Mouse (Mus musculus) regulatory T cell (primary cell): Measurements from ENCODE around the gene Tsku.

Source experiments
- in situ Hi-C: fragments of 300-600 bp; cut with MboI, MseI; formaldehyde crosslinking; loops from one replicate; pipeline ENCODE4 v1.15.1; 2025; ENCODE audit warnings: high pct_unique_total_duplicates

Gene Tsku

DNA sequence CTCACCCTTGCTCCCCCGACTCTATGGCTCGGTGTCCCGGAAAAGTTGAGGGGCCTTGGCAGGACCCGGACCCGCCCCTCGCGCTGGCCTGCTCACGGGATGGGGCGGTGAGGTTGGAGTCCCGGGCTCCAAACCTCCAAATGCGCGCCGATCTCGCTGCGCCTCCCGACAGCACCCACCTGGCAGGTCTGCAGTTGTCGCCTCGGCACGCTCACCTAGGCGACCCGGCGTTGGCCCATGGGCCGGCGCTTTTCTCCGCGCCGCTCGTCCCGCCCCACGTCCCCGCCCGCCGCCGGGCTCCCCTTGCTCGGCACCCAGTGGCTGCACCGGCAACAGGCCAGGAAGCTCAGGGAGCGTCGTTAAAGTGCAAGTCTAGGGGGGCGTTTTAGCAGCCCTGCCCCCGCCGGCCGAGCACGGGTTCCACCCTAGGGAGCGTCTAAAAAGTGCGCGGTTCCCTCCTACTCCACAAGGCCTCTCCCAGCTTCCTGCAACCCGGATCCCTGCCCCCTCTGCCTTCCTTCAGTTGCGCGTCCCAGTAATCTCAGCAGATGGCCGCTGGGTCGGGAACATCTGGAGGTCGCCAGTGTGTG, at the start of gene Tsku:
TSS of gene Tsku (minus strand) at position 266 of the 590 bp plus-strand sequence.
- in situ Hi-C loops = no loop called here

DNA sequence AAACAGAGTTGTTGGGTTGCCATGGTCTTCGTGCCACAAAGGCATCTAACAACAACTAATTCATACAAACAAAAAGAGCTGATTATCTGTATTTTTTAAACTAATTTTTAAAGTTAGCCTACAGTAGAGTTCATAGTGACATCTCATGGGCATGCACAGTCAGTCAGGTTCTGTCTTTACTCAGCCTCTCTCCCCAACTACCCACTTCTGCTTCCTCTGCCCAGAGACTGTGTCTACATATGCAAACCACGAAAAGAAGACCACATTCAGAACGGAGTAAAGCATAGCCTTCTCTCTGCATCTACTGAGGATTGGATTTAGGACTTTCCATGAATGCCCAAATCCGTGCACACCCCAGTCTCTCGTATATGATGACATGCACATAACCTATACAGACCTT, 46.5 kb upstream of the Tsku start:
- in situ Hi-C loops = no loop called here

DNA sequence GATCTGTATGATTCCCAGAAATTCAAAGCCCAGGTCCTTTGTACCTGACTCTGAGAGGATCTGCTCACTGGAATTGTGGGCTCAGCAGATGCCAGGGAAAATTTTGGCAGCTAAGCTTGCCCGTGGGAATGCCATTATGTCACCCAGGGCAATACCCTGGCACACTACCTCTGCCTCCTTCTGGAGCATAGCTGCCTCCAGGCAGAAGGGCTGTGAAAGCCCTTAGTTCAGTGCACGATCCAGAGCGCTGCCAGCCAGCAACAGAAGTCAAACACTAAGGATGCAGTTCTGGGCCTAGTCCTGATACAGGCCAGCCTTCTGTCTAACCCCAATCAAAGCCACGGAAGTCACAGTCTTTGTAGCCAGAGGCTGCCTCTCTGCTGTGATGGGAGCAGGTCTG, 42.9 kb upstream of the Tsku start:
- in situ Hi-C loops = loop anchor here (5.0 kb wide), 1 partner anchor 757 kb away; no protein-coding TSS in a partner anchor

DNA sequence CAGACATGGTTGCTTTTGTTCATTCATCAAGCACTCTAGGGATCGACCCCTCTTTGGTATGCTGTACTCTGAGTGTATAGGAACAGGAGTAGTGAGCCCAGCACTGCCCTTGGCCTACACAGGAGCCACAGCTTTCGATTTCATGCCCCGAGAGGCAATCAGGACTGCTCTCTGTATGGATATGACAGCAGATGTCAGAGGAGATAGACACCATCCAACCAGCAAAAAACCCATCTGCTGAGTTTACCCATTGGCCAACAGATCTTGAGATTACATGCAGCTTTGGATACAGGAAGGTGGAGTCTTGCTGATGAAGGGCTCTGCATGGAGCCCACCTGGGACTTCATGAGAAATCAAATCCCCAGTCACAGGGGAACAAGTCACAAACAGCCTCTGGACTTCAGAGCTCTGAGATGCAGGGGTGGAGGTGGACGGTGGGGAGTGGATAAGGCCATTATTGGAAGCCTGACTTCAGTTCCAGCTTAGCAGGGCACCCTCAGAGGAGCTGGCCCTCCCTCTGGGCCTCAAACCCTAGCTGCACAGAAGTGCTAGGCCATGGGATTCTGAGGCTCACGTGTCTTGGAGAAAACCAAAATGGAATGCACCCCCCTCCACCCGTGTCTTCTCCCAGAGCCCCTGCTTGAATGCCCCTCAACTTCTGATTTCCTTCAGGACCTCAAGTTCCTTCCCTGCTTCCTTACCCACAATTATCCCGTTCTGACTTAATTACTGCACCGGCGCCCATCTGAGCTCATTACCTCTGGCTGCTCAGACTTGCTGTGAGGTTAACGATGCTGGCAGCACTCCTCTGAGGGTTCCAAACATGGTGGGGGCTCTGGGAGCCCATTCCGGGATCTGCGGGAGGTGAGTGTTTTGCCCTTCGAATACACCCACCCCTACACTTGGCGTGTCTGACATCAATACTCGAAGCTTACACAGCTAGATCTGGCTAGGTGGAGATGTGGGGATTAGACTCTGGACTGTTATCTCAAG, 41.8 kb upstream of the Tsku start:
- in situ Hi-C loops = loop anchor here (5.0 kb wide), 1 partner anchor 756 kb away; no protein-coding TSS in a partner anchor

DNA sequence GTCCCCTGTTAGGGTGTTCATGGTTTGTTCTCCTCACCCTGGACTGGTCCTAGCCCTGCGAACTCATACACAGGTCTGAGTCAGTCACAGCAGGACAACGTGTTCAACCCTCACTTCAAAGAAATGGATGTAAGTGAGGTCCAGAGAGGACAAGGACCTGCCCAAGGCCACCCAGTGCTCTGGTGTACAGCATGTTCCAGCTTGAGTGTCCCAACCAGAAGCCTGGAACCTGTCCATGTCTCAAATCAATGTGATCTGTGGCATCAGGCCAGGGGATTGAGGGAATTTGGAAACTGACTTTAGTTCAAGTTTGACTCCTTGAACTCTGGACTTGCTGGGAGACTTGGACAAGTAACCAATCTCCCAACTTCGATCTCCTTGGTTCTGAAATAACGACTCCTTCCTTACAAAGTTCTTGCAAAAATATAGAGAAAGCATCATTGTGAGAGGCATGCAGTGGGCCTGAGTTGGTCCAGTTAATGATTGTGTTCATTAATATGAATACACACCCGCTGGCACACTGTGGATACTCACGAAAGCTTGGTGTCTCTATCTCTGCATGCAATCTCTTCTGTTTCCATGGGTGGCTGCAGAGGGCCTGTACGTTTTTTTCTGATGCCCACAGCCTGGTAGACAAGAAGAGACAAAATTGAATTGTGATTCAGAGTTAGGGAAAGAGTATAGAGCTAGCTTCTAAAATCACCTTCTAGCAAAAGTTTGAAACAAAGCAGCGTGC, 31.5 kb upstream of the Tsku start:
- in situ Hi-C loops = no loop called here

DNA sequence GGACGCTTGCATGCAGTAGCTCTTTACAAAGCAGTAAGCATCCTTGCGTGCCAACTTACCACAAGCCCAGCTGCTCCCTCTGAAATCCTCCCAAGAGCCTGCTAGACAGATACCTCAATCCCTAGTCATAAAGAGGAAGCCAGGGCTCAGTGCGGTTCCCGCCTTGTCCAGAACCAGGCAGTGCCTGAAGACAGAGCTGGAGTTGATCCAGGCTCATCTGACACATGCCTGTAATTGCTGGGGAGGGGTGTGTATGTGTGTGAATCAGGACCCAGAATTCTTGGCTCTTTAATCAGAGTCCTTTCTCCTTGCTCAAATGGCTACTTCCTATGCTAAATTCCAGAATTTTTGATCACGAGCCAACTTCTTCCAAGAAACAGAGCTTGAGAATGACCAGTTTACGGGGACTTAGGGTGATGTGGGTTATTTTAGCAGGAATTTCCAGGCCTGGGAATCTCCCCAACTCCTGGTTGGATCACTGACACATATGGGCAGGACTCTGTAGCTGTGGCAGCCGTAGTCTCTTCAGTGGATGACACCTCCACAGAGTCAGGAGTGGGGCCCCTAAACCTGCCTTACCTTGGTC, 30.3 kb upstream of the Tsku start:
- in situ Hi-C loops = no loop called here

DNA sequence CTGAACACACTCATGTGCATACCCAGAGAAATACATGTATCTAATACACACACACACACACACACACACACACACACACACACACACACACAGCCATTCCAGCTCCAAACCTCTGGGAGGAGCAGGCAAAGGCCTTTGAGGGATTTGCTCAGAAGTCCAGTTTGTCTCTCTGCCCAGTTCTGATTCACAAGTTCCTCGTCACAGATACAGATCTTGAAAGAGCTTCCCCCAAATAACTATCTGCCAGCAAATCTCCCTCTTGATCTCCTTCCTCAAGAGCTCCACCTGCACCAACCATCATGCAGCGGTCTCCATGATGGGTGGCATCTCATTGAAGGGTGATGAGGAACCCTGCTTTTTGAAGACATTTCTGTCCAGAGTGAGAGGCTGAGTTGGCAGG, 29.4 kb upstream of the Tsku start:
- in situ Hi-C loops = no loop called here

DNA sequence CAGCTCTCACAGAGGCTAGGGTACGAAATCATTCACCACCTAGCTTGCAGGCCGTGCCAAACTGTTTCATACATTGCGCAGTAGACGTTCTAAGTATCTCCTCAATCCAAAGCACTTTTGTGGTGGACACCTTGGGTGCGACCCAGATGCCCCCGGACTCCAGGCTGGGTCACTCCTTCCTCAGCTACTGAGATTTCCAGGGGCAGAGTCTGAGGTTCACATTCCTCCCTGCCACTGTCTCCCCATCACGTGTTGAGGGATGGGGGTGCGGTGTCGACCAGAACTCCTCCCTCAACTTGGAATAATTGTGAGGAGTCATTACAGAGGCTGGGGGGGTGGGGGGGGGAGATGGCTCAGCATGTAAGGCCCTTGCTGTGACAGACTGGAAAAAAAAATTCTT, 28.5 kb upstream of the Tsku start:
- in situ Hi-C loops = no loop called here

DNA sequence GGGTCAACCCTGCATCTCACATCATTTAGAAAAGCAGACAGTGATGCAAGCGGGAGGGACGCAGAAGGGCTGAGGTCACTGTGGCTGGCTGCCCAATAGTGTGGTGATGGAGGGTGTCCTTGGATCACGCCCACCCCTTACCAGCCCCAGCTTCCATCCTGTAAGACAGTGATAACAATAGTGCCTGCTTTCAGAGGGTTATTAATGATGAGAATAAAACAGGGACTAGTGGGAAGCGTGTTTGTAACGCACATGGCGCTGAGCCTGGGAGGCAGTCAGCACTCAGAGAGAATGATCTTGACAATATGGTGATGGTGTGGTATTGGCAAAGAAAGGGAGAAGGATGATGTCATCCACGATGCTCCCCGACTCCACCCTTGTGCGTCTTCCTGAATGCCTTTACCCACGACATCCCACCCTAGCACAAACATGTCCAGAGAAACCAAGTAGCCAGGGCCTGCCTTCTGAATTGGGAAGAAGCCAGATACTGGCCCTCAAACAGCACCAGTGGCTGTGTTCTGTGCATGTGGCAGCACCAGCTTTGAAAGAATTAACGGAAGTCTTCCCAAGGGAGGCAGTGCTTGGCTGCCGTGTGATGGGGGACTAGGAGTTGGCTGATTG, 27.9 kb upstream of the Tsku start:
- in situ Hi-C loops = no loop called here

DNA sequence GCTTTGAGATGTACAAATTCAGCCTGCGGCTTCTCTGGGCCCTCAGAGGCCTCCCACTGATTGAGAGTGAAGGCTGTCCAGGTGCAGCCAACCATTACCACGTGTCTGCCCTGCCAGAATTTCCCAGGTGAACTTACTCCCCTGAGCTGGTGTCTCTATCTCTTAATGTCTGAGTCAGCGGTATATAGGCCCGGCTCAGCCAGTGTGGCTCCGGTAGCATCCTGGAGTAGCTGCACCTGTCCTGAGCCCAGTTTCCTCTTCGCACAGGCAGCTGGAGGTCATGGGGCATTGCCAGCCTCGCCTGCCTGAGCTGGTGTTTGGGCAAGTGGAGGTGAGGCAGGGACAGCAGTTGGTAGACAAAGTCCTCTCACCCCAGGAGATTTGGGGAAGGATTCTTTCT, 26.1 kb upstream of the Tsku start:
- in situ Hi-C loops = no loop called here

DNA sequence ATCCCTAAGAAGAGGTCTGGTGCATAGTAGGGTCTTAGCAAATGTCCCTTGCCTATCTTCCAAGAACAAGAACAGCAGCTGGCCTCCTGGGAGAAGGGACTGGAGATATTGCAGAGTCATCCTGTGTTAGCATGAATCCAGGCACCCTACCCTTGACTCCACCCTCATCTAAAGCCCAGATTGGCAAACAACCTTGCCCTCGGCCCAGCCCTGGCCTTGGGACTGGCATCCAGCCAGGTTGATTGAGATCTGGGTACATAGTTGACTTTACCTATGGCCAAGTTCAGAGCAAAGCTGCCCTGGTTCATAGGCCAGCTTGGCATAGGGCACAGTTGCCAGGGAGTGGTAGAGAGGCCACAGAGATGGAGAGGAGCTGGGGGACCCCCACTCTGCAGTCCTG, 24.0 kb upstream of the Tsku start:
- in situ Hi-C loops = no loop called here

DNA sequence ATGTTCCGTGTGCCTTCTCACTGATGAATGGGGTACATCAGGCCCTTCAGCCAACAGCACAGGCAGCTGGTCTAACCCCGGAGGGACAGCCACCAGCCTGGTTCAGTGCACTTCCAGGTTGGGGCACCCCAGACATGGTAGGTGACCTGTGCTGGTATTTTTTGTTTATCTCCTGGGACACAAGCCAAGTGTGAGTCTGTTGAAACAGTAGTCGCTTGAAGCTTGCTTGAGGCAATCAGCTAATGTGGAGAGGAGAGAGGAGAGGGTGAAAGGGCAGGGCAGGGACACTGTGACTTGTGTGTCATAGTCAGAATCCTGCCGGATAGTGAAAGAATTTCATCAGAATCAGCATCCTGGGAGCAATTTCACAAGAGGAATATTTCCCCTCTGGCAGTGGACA, 22.2 kb upstream of the Tsku start:
- in situ Hi-C loops = no loop called here

DNA sequence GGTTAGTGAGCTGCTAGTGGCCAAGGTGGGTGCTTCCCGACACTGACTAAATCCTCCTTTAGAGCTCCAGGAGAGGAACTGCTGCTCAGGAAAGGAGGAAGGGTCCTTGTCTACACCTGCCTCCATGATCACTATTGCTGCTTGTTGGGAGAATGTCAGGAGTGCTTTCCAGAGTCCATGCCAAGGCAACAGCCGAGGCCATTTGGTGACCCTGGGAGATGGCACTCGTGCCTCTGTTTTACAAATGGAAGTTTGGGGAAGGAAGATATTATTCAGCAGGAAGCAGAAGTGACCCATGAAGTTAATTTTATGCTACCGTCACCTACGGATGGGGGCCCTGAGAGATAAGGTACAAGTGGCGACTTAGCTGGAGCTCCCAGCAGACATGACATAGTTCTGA, 21.7 kb upstream of the Tsku start:
- in situ Hi-C loops = no loop called here

DNA sequence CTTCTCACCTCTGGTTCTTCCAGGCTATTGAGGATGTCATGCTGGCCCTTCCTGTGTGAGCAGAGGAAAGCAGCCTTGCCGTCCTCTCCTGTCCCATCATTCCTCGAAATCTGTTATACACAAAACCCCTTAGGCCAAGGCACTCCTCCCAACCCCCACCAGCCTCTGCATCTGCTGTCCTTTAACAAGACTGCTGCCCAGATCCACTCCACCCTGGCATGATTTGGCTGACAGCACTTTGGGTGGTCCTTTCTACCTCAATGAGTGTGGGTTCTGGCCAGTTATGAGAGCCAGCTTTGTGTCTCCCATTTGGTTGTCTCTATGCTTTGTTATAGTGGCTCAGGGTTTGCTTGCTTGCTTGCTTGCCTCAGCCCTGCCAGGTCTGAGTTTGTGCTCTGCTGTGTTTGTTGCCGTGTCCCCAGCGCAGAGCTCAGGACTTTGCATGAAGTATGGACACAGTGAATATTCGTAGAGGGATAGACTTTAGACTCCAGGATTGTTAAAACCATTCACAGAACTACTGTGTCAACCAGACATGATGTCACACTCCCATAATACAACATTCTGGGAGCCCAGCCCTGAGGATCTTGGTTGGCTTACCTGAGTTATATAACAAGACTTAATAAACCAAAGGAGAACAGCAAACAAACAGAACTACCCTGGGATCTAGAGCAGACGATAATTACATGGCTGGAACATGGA, 19.2 kb upstream of the Tsku start:
- in situ Hi-C loops = no loop called here

DNA sequence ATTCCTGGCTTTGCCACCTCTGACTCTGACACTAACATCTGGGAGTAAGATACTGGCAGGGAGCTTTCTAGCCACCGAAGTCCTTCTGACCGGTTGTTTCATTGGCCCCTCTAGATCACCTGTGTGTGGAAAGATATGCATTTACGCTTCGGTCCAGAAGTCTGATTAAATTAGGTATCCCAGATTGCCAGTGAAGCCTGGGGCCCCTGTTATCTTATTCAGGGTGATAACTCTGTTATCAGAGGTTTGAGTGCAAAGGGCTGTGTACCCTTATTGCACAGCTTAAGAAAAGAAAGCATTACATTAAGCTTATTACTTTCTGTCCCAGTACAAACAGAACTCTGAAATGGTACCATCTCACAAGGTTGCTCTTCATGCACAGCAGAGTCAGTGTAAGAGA, 18.1 kb upstream of the Tsku start:
- in situ Hi-C loops = no loop called here

DNA sequence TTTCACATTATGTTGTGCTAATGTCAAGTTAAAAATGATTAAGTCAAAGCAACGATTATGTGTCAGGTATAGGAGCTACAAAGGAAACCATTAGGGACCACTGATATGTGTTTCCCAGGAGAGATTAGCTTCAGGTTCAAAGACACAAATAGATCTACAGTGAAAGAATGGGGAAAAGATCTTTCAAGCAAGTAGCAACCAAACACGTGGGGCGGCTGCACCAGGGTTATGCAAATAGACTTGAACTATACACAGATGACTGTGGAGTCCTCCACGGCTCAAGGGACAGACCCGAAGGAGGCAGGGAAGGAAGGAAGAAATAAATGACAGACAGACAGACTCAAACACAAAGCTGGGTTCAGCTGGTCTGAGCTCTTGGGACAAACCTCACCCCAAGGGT, 16.1 kb upstream of the Tsku start:
- in situ Hi-C loops = no loop called here

DNA sequence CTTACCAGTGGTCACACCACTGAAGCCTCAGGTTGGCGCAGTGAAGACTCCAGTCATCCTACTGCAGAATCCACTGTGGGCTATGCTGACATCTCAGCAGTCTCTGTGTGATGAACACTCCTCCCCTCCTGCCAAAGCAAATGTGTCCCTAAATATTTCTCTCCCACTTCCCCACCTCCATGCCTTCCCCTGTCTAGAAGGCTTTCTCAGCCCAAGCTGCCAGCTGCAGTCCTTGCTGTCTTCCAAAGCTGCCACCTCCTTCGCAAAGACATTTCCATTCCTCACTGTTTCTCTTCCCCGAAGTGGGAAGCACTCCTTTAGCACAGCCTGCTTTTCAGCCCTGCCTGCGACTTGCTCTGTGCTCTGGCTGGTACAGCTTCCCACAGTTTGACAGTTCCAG, 10.0 kb upstream of the Tsku start:
- in situ Hi-C loops = no loop called here

DNA sequence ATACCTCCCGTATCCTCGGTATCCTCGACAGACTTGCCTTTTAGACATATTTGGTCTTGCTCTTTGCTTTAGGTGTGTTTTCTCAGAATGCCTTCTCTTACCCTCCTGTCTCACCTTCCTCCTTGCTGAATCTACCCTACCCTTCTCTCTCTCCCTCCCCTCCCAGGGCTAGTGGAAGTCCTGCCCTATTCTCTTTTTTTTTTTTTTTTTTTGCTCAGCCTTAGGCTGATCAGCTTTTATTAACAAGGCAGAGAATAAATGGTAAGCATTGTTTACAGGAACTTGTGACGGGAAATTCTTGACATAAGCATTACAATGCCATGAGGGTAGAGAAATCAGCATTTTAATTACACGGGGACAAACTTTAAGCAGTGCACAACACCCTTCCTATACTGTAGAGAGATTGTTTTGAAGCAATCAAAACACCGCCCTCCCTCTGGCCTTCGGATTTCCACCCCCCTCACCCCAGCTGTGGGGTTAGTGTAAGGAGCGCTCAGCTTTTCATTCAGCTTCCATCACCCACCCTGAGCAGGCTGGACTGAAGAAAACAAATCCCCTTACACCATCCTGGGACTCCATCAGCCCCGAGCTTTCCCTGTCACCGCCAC, 8.7 kb upstream of the Tsku start:
- in situ Hi-C loops = no loop called here

DNA sequence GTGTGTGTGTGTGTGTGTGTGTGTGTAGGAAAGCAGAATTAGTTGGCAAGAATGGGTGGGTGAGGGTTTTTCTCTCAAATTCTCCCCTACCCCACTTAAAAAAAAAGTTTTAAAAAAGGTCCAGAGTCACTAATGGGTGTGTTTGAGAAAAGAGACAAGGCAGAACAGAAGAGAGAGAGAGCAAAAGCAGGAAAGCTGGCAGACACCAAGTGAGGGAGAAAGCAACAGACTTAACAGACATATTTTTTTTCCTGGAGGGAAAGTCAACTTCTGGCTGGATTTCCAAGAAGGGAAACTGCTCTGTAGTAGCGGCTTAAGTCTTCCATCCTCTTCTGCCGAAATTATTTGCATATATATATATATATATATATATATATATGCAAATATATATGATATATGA, 534 bp upstream of the Tsku start:
- in situ Hi-C loops = no loop called here

DNA sequence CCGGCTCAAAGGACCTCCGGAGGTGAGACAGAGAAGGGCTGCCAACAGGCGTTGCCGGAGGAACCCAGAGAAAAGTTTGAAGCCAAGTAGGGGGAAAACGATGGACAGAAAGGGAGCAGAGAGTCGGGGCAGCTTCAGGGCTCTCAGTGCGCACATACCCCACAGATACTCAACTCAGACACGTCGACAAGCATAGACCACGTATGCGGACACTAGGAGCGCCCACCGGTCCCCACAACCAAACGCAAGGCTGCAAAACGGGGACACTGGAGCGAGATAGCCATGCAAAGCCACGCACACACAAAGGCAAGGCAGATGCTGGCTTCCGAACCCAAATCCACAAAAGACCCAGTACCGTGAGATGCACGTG, 522 bp downstream of the Tsku start:
- in situ Hi-C loops = no loop called here
